Mouse (Mus musculus) midbrain, embryonic 12.5 days (tissue): ENCODE data around the gene Trim75. TPM values are rescaled to one million over a fixed set of nuclear protein-coding genes. Genes with fewer than 3 reads are reported as not detected.

Source experiments
- ATAC-seq: fragments of 200-750 bp; cut with Nextera tagmentation; 2 replicates; pipeline ENCODE4 v1.8.0; 2017; ENCODE audit warnings: low read depth, moderate TSS enrichment, moderate library complexity; ENCODE audit not compliant: low FRiP score
- H3K27ac ChIP-seq: fragments of 300-500 bp; sonication (generic); replicated peaks from 2 replicates; pipeline ENCODE4 v1.5.1; 2016; ENCODE audit warnings: mild to moderate bottlenecking
- H3K27me3 ChIP-seq: fragments of 300-500 bp; sonication (generic); 2 replicates; pipeline ENCODE4 v1.6.1; 2016; ENCODE audit warnings: mild to moderate bottlenecking
- H3K36me3 ChIP-seq: fragments of 300-500 bp; sonication (generic); 2 replicates; pipeline ENCODE4 v1.6.1; 2016
- H3K4me1 ChIP-seq: fragments of 300-500 bp; sonication (generic); 2 replicates; pipeline ENCODE4 v1.6.1; 2016
- H3K4me2 ChIP-seq: fragments of 300-500 bp; sonication (generic); replicated peaks from 2 replicates; pipeline ENCODE4 v1.6.1; 2016; ENCODE audit warnings: mild to moderate bottlenecking, moderate library complexity
- H3K4me3 ChIP-seq: fragments of 300-500 bp; sonication (generic); 2 replicates; pipeline ENCODE4 v1.5.1; 2016; ENCODE audit warnings: mild to moderate bottlenecking
- H3K9ac ChIP-seq: fragments of 300-500 bp; sonication (generic); replicated peaks from 2 replicates; pipeline ENCODE4 v1.6.1; 2016; ENCODE audit warnings: mild to moderate bottlenecking, moderate library complexity
- H3K9me3 ChIP-seq: fragments of 300-500 bp; sonication (generic); 2 replicates; pipeline ENCODE4 v1.6.1; 2016; ENCODE audit warnings: mild to moderate bottlenecking
- WGBS: fragments of 180-500 bp; shearing (Covaris S2); methylation state at CpG from one replicate; pipeline ENCODE4 v1.1.7; 2016; 5-methylcytosine and 5-hydroxymethylcytosine counted together
- polyA plus RNA-seq: library from polyadenylated mRNA; unstranded; fragments of >200 nt; fragmentation: Nextera tagmentation; extraction: Ambion mirVana; gene quantifications from 2 replicates; pipeline ENCODE4 v1.2.1, GENCODE M21; 2016

Gene Trim75
- polyA plus RNA-seq, 1 experiment from 2014 or later: not detected

GRCm38 (mm10) chr8:64941019-64941418 lies 46.6 kb downstream of the Trim75 start:
- Histone ChIP-seq H3K4me1 (0 out of 2 replicates have a peak, but pooled peaks cover 5% of the 10 kb centered on the region), H3K27me3 (peaks cover 10% of the 10 kb centered on the region), H3K9ac (no peak overlapping the region), H3K4me3 (no peak overlapping the region), H3K36me3 (no peaks in the 10 kb centered on the region), H3K9me3 (no peaks in the 10 kb centered on the region), H3K27ac (no peak overlapping the region), H3K4me2 (no peak overlapping the region)
- WGBS: 79% methylated on average over 8 of the region's 8 CpGs
- ATAC-seq: peak; percentile 5; the same call in 1 of the 2 replicates

GRCm38 (mm10) chr8:64934997-64935396 lies 52.6 kb downstream of the Trim75 start:
- WGBS: 85% methylated on average over 3 of the region's 3 CpGs

More at GRCm38 (mm10) chr8:64934997-64935396, 52.6 kb downstream of the Trim75 start:
- Histone ChIP-seq H3K4me3 (no peak overlapping the region), H3K4me1 (no peaks in the 10 kb centered on the region), H3K9me3 (no peaks in the 10 kb centered on the region), H3K27ac (no peak overlapping the region), H3K27me3 (no peaks in the 10 kb centered on the region), H3K9ac (no peak overlapping the region), H3K36me3 (no peaks in the 10 kb centered on the region), H3K4me2 (no peak overlapping the region)
- no peak for ATAC-seq

Other genes with a start within 250 kb of the Trim75 start
- 24.3 and 32.1 TPM in 2 replicates for gene Klhl2, start 137.8 kb downstream of the Trim75 start, polyA plus RNA-seq
- gene Tmem192, start 40.6 kb downstream of the Trim75 start, polyA plus RNA-seq: 15.3 and 15.8 TPM in 2 replicates
- not detected in 2 replicates for gene Trim61, start 30.7 kb upstream of the Trim75 start, polyA plus RNA-seq
- not detected in 2 replicates for gene Trim60, start 30.8 kb upstream of the Trim75 start, polyA plus RNA-seq
- gene Apela, start 49.5 kb upstream of the Trim75 start, polyA plus RNA-seq: 0.75 and 1.6 TPM in 2 replicates
- gene Gm10663, start 87.2 kb upstream of the Trim75 start, polyA plus RNA-seq: not detected in 2 replicates
- not detected in 2 replicates for gene BC030870, start 141.7 kb upstream of the Trim75 start, polyA plus RNA-seq